In genomic region chr8:70560096-70560495, GRCm38 (mm10) we compare ENCODE assay signal across 7 mouse cellular contexts. TPM values are rescaled to one million over a fixed set of nuclear protein-coding genes. Genes with fewer than 3 reads are reported as not detected.
DNase-seq lines count a peak whose midpoint lies in the region; ATAC-seq lines count a peak whose summit lies in the region.

No protein-coding gene starts in this region.

- peak overlapping the region; percentile 13 to 67 for H3K27ac ChIP-seq in heart, embryonic 14.5 days (replicated peaks in 1 of 2; ENCODE audit: control insufficient read depth in 1 of 2, insufficient read depth in 1 of 2, low read depth in 2 of 2, low read length in 2 of 2)

- no peak overlapping the region for H3K4me2 ChIP-seq in heart, embryonic 14.5 days (ENCODE audit: low read length)

- ATAC-seq in heart, embryonic 14.5 days (ENCODE audit: insufficient number of reproducible peaks, insufficient read depth, low FRiP score, low read depth) = peak; percentile 15; the same call in 1 of the 2 replicates
- no peak for ATAC-seq in erythroblast, adult 5-6 weeks (replicated peaks; ENCODE audit: low FRiP score, poor library complexity, severe bottlenecking)

- no peak overlapping the region for H3K4me3 ChIP-seq in heart, embryonic 14.5 days (ENCODE audit: control insufficient read depth in 1 of 2, insufficient read depth in 1 of 2, low read depth in 1 of 2, low read length in 2 of 2)

- WGBS in heart, embryonic 14.5 days = 53% methylated on average over 2 of the region's 2 CpGs

- DNase-seq in 3T3-L1 (ENCODE audit: low read depth, low spot score) = peak; percentile 76
- peak; percentile 34 to 35 for DNase-seq in B cell, adult 2 months
- peak; percentile 57 to 64 for DNase-seq in cerebellum, adult 18-20 months
- peak; percentile 36 to 60 for DNase-seq in layer of hippocampus, postnatal 10 days (ENCODE audit: low spot score in 2 of 2)
- DNase-seq in ovary, postnatal 14 days (ENCODE audit: low spot score) = peak; percentile 53

- H3K4me1 ChIP-seq in heart, embryonic 14.5 days (ENCODE audit: control insufficient read depth in 2 of 2, insufficient read depth in 2 of 2, low read length in 2 of 2) = peaks cover 46 to 61% of the 10 kb centered on the region in 2 experiments

- H3K27me3 ChIP-seq in heart, embryonic 14.5 days (ENCODE audit: control insufficient read depth, insufficient read depth, low read length) = no peaks in the 10 kb centered on the region

- H3K9me3 ChIP-seq in heart, embryonic 14.5 days (ENCODE audit: control insufficient read depth, low read length) = no peaks in the 10 kb centered on the region

- H3K9ac ChIP-seq in heart, embryonic 14.5 days (ENCODE audit: low read length) = peak overlapping the region; percentile 42

- H3K36me3 ChIP-seq in heart, embryonic 14.5 days (ENCODE audit: control insufficient read depth, insufficient read depth, low read length) = peaks cover 8% of the 10 kb centered on the region; the same call in 1 of the 2 replicates

RNA-seq across cellular contexts. Expression of gene Ell, which starts 20.8 kb away (rescaled TPM):
- 13.0 and 13.2 TPM in 2 replicates for polyA plus RNA-seq in heart, embryonic 14.5 days (2014; fragmentation: Nextera tagmentation; extraction: Ambion mirVana)
- 10 to 100 TPM; 15.8 to 16.4 TPM for total RNA-seq in layer of hippocampus, postnatal 10 days (2021)
- total RNA-seq in erythroblast, adult 5-6 weeks (2015; ENCODE audit: low replicate concordance) = 2.5 and 5.2 TPM in 2 replicates
- 4.0 and 4.7 TPM in 2 replicates for total RNA-seq in erythroblast, adult 5-6 weeks (2017; ENCODE audit: low replicate concordance)

RNA-seq across cellular contexts. Expression of gene Kxd1, which starts 32.3 kb away (rescaled TPM):
- polyA plus RNA-seq in heart, embryonic 14.5 days (2014; fragmentation: Nextera tagmentation; extraction: Ambion mirVana) = 79.3 and 85.7 TPM in 2 replicates
- total RNA-seq in layer of hippocampus, postnatal 10 days (2021) = 10 to 100 TPM; 33.1 to 35.3 TPM
- total RNA-seq in erythroblast, adult 5-6 weeks (2015; ENCODE audit: low replicate concordance) = 21.7 and 45.3 TPM in 2 replicates
- 10.9 and 18.1 TPM in 2 replicates for total RNA-seq in erythroblast, adult 5-6 weeks (2017; ENCODE audit: low replicate concordance)

RNA-seq across cellular contexts. Expression of gene Fkbp8, which starts 32.6 kb away (rescaled TPM):
- polyA plus RNA-seq in heart, embryonic 14.5 days (2014; fragmentation: Nextera tagmentation; extraction: Ambion mirVana) = 189 and 209 TPM in 2 replicates
- 100 to 1,000 TPM; 337 to 361 TPM for total RNA-seq in layer of hippocampus, postnatal 10 days (2021)
- 27.1 and 47.4 TPM in 2 replicates for total RNA-seq in erythroblast, adult 5-6 weeks (2015; ENCODE audit: low replicate concordance)
- 53.5 and 56.9 TPM in 2 replicates for total RNA-seq in erythroblast, adult 5-6 weeks (2017; ENCODE audit: low replicate concordance)

RNA-seq across cellular contexts. Expression of gene Isyna1, which starts 34.1 kb away (rescaled TPM):
- 59.5 and 69.8 TPM in 2 replicates for polyA plus RNA-seq in heart, embryonic 14.5 days (2014; fragmentation: Nextera tagmentation; extraction: Ambion mirVana)
- 10 to 100 TPM; 56.5 to 57.8 TPM for total RNA-seq in layer of hippocampus, postnatal 10 days (2021)
- total RNA-seq in erythroblast, adult 5-6 weeks (2015; ENCODE audit: low replicate concordance) = 3.8 and 6.1 TPM in 2 replicates
- 1.4 and 7.7 TPM in 2 replicates for total RNA-seq in erythroblast, adult 5-6 weeks (2017; ENCODE audit: low replicate concordance)

RNA-seq across cellular contexts. Expression of gene Ssbp4, which starts 48.6 kb away (rescaled TPM):
- 83.7 and 85.8 TPM in 2 replicates for polyA plus RNA-seq in heart, embryonic 14.5 days (2014; fragmentation: Nextera tagmentation; extraction: Ambion mirVana)
- 100 to 1,000 TPM; 225 to 240 TPM for total RNA-seq in layer of hippocampus, postnatal 10 days (2021)
- total RNA-seq in erythroblast, adult 5-6 weeks (2015; ENCODE audit: low replicate concordance) = 6.3 and 10.9 TPM in 2 replicates
- 6.3 and 13.8 TPM in 2 replicates for total RNA-seq in erythroblast, adult 5-6 weeks (2017; ENCODE audit: low replicate concordance)

Comparison
In these comparisons a context has a peak if more than half of its experiments do, and no peak if none do; other contexts are left out.
1. RNA of gene Fkbp8, which starts 32.6 kb away (total RNA-seq): 337 to 361 TPM in layer of hippocampus, postnatal 10 days; 27.1 to 56.9 TPM in erythroblast, adult 5-6 weeks; every median in the first group is over 4 times any median in the second.
2. Peak in every context shown above with its lines, with median percentiles within 50 percentile points of each other: DNase-seq.